Mouse (Mus musculus): ENCODE results near the gene Kcnj11. TPM values are rescaled to one million over a fixed set of nuclear protein-coding genes. Genes with fewer than 3 reads are reported as not detected.

Gene Kcnj11
- polyA plus RNA-seq, 1 experiment from 2014 or later = 0.18 TPM

DNA sequence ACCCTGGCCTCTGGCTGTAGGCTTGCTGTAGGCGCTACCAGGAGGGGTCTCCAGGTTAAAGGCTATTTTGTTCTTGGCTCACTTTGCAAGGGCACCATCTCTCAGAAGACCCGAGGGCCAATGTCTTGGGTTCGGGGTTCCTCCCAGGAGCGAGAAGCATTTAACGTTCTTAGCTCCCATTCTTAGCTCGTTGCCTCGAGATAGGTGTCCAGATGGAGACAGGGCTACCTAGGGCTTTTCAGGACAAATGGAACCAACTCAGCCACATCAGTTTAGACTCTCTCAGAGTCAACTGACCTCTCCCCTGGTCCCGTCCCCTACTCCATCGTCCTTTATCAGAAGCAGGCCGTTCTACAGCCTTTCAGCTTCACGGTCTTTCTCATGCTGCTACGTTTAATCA, 31.7 kb upstream of the Kcnj11 start:
- H3K27ac ChIP-seq = no peak overlapping the region
- no peak overlapping the region for H3K4me2 ChIP-seq (ENCODE audit: low read length)
- H3K9me3 ChIP-seq (replicated peaks; ENCODE audit: low read length) = no peaks in the 10 kb centered on the region
- H3K4me3 ChIP-seq (replicated peaks; ENCODE audit: low read depth, low read length) = no peak overlapping the region
- H3K27me3 ChIP-seq (ENCODE audit: insufficient read depth, low read length) = no peaks in the 10 kb centered on the region
- 89% methylated on average over 12 of the region's 12 CpGs for whole genome bisulfite sequencing
- TF ChIP-seq CTCF (IDR thresholded peaks at IDR 0.05; ENCODE audit: low read depth) = no peak
- no peaks in the 10 kb centered on the region for H3K4me1 ChIP-seq (replicated peaks; ENCODE audit: insufficient read depth, low read length)
- H3K9ac ChIP-seq (ENCODE audit: low read depth, low read length) = no peak overlapping the region
- ATAC-seq (replicated peaks; ENCODE audit: low FRiP score, low read depth) = no peak
- H3K36me3 ChIP-seq (ENCODE audit: insufficient read depth, low read length) = no peaks in the 10 kb centered on the region
- DNase-seq (ENCODE audit: low spot score) = no peak

DNA sequence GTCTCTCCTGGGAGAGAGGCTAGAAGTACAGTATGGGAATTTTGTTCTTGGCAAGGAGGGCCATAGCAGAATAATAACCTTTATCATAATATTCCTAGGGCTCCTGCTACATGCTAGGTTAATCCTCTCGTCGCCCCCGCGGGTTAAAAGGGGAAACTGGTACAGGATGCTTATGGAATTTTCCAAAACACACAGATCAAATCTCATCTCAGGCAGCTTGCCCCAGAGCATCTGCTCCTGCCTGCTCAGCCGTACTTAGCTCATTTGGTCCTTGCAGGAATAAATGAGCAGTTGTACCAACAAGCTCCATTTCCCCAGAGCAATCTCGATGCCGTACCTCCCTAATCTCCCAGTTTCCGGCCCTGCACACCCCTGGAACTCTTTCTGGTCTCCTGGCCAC, 31.2 kb upstream of the Kcnj11 start:
- H3K27ac ChIP-seq = no peak overlapping the region
- DNase-seq (ENCODE audit: low spot score) (no peak), ATAC-seq (replicated peaks; ENCODE audit: low FRiP score, low read depth) (no peak)
- no peak overlapping the region for H3K9ac ChIP-seq (ENCODE audit: low read depth, low read length)
- WGBS = 54% methylated on average over 8 of the region's 8 CpGs
- no peak overlapping the region for H3K4me3 ChIP-seq (replicated peaks; ENCODE audit: low read depth, low read length)
- H3K4me1 ChIP-seq (replicated peaks; ENCODE audit: insufficient read depth, low read length) = no peaks in the 10 kb centered on the region
- no peaks in the 10 kb centered on the region for H3K27me3 ChIP-seq (ENCODE audit: insufficient read depth, low read length)
- H3K9me3 ChIP-seq (replicated peaks; ENCODE audit: low read length) = no peaks in the 10 kb centered on the region
- H3K4me2 ChIP-seq (ENCODE audit: low read length) = no peak overlapping the region
- no peaks in the 10 kb centered on the region for H3K36me3 ChIP-seq (ENCODE audit: insufficient read depth, low read length)
- TF ChIP-seq CTCF (IDR thresholded peaks at IDR 0.05; ENCODE audit: low read depth) = no peak

DNA sequence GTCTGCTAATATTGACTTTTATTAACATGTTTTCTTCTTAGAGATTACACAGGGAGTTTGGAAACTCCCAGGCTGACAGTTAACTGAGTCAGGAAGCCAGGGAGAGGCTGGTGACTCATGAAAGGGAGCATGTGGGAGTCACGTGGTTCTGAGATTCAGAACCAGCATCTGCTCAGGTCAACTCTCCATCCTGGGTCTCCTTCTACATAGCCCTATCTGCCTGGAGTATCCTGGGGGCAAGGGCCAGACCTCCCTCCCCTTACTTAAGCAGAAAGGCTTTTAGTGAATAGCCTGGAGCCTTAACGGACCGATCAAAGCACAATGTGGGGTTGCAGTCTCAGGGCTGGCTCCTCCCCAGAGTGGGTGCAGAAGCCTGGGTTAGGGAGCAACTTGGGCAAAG, 30.7 kb upstream of the Kcnj11 start:
- DNase-seq (ENCODE audit: low spot score) (no peak), ATAC-seq (replicated peaks; ENCODE audit: low FRiP score, low read depth) (no peak)
- Histone ChIP-seq H3K9ac (ENCODE audit: low read depth, low read length) (no peak overlapping the region), H3K4me3 (replicated peaks; ENCODE audit: low read depth, low read length) (no peak overlapping the region), H3K4me2 (ENCODE audit: low read length) (no peak overlapping the region), H3K27ac (no peak overlapping the region), H3K4me1 (replicated peaks; ENCODE audit: insufficient read depth, low read length) (no peaks in the 10 kb centered on the region), H3K9me3 (replicated peaks; ENCODE audit: low read length) (no peaks in the 10 kb centered on the region), H3K27me3 (ENCODE audit: insufficient read depth, low read length) (no peaks in the 10 kb centered on the region), H3K36me3 (ENCODE audit: insufficient read depth, low read length) (no peaks in the 10 kb centered on the region)
- TF ChIP-seq CTCF (IDR thresholded peaks at IDR 0.05; ENCODE audit: low read depth) = no peak
- 20% methylated on average over 3 of the region's 3 CpGs for WGBS

DNA sequence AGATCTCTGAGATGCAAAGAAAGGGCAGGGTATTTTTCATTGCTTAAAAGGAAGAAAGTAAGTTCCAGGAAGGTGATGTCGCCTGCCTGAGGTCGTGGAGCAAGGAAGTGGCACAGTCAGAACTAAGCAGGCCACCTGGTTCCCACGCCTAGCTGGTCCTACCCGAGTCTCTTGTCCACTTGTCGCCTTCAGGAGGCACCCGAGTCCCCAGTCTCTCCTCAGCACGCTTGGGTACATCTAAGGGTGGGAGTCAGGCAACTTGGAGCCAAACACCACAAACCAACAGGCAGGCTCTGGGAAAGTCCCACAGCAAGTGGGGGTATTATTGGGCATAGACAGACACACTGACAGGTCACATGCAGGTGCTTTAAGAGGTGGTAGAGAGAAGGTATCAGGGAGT, 30.2 kb upstream of the Kcnj11 start:
- Histone ChIP-seq H3K27me3 (ENCODE audit: insufficient read depth, low read length) (no peaks in the 10 kb centered on the region), H3K27ac (no peak overlapping the region), H3K4me1 (replicated peaks; ENCODE audit: insufficient read depth, low read length) (no peaks in the 10 kb centered on the region), H3K4me2 (ENCODE audit: low read length) (no peak overlapping the region), H3K9ac (ENCODE audit: low read depth, low read length) (no peak overlapping the region), H3K9me3 (replicated peaks; ENCODE audit: low read length) (no peaks in the 10 kb centered on the region), H3K4me3 (replicated peaks; ENCODE audit: low read depth, low read length) (no peak overlapping the region), H3K36me3 (ENCODE audit: insufficient read depth, low read length) (no peaks in the 10 kb centered on the region)
- TF ChIP-seq CTCF (IDR thresholded peaks at IDR 0.05; ENCODE audit: low read depth) = no peak; the same call in 1 of the 2 replicates
- 49% methylated on average over 7 of the region's 7 CpGs for WGBS
- no peak for ATAC-seq (replicated peaks; ENCODE audit: low FRiP score, low read depth)
- DNase-seq (ENCODE audit: low spot score) = no peak

DNA sequence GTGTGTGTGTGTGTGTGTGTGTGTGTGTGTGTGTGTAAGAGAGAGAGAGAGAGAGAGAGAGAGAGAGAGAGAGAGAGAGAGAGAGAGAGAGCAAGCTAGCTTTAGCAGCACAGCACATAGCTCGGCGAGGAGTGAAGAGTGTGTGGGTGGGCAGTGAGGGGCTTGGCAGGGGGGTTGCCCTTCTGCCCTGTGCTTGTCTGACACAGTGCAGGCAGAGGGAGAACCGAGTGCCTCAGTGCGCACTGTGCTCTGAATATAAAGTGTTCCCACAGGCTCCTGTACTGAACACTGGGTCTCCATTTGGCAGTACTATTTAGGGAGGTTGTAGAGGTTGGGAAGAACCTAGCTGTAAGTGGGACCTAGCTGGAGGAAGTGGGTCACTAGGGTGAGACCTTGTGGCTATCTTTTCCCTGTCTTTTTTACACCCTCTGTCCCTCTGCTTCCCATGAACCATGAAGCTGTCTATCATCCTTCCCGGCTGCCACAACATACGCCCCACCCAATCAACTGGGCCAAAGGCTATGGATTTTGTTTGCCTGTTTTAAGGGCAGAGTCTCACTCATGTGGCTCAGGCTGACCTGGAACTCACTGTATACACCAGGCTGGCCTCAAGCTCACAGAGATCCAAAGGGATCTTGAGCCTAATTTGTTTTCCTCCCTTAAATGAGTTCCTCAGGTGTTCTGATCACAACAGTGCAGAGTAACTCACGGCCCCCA, 29.1 kb upstream of the Kcnj11 start:
- Histone ChIP-seq H3K9ac (ENCODE audit: low read depth, low read length) (no peak overlapping the region), H3K27me3 (ENCODE audit: insufficient read depth, low read length) (no peaks in the 10 kb centered on the region), H3K4me2 (ENCODE audit: low read length) (no peak overlapping the region), H3K4me1 (replicated peaks; ENCODE audit: insufficient read depth, low read length) (no peaks in the 10 kb centered on the region), H3K36me3 (ENCODE audit: insufficient read depth, low read length) (no peaks in the 10 kb centered on the region), H3K4me3 (replicated peaks; ENCODE audit: low read depth, low read length) (no peak overlapping the region), H3K9me3 (replicated peaks; ENCODE audit: low read length) (no peaks in the 10 kb centered on the region), H3K27ac (no peak overlapping the region)
- no peak for TF ChIP-seq CTCF (IDR thresholded peaks at IDR 0.05; ENCODE audit: low read depth)
- WGBS = 38% methylated on average over 7 of the region's 7 CpGs
- DNase-seq (ENCODE audit: low spot score) = no peak
- no peak for ATAC-seq (replicated peaks; ENCODE audit: low FRiP score, low read depth)

DNA sequence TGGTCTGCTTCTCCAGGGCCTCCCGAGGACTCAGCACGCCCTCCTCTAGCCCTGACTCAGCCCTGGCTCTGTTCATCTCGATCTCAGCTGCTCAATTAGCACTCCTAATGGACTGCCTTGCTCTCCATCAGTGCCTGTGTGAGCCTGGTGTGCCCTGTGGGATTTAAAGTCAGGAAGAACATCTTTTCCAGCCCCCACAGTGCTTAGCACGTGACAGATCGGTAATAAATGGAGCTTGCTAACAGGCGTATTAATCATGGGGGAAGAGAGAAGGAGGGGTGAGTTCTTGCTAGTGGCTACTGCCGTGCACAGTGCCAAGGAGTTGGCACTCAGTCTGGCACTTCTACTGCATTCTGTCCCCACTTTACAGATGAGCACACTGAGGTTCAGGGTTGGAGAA, 27.6 kb upstream of the Kcnj11 start:
- Histone ChIP-seq H3K4me3 (replicated peaks; ENCODE audit: low read depth, low read length) (no peak overlapping the region), H3K9ac (ENCODE audit: low read depth, low read length) (0 out of 2 replicates have a peak overlapping the region, but pooled peaks have one; percentile 2), H3K4me1 (replicated peaks; ENCODE audit: insufficient read depth, low read length) (no peaks in the 10 kb centered on the region), H3K27me3 (ENCODE audit: insufficient read depth, low read length) (no peaks in the 10 kb centered on the region), H3K4me2 (ENCODE audit: low read length) (no peak overlapping the region), H3K36me3 (ENCODE audit: insufficient read depth, low read length) (no peaks in the 10 kb centered on the region), H3K27ac (no peak overlapping the region), H3K9me3 (replicated peaks; ENCODE audit: low read length) (no peaks in the 10 kb centered on the region)
- DNase-seq (ENCODE audit: low spot score) (no peak), ATAC-seq (replicated peaks; ENCODE audit: low FRiP score, low read depth) (no peak)
- TF ChIP-seq CTCF (IDR thresholded peaks at IDR 0.05; ENCODE audit: low read depth) = no peak
- 25% methylated on average over 7 of the region's 7 CpGs for WGBS

DNA sequence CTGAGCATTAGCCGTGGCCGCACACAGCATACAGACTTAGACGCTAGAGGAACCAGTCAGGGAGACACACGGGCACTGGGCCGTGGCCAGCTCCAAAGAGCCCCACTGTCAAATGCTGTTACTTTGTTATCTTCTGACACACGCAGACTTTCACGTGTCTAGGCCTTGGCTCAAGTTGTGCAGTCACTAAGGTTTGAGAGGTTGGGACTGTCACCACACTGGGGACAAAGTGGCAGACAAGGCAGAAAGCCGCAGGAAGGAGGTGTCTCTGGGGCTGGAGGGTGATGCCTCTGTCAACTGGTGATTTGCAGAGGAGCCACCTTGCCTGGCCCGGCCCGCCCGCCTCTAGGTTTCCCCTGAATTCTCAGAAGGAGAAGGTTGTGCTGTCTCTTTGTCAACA, 24.8 kb upstream of the Kcnj11 start:
- ATAC-seq (replicated peaks; ENCODE audit: low FRiP score, low read depth) (no peak), DNase-seq (ENCODE audit: low spot score) (no peak)
- TF ChIP-seq CTCF (IDR thresholded peaks at IDR 0.05; ENCODE audit: low read depth) = no peak
- no peak overlapping the region for H3K27ac ChIP-seq
- no peak overlapping the region for H3K4me2 ChIP-seq (ENCODE audit: low read length)
- no peaks in the 10 kb centered on the region for H3K27me3 ChIP-seq (ENCODE audit: insufficient read depth, low read length)
- H3K9ac ChIP-seq (ENCODE audit: low read depth, low read length) = no peak overlapping the region
- no peak overlapping the region for H3K4me3 ChIP-seq (replicated peaks; ENCODE audit: low read depth, low read length)
- H3K4me1 ChIP-seq (replicated peaks; ENCODE audit: insufficient read depth, low read length) = no peaks in the 10 kb centered on the region
- H3K9me3 ChIP-seq (replicated peaks; ENCODE audit: low read length) = no peaks in the 10 kb centered on the region
- WGBS = 70% methylated on average over 11 of the region's 11 CpGs
- H3K36me3 ChIP-seq (ENCODE audit: insufficient read depth, low read length) = no peaks in the 10 kb centered on the region

Measured in kidney, postnatal 0 days (tissue).